Mouse (Mus musculus): ENCODE measurements around the gene Kif3a. TPM values are rescaled to one million over a fixed set of nuclear protein-coding genes. Genes with fewer than 3 reads are reported as not detected.

Gene Kif3a
- polyA plus RNA-seq, 1 experiment from 2014 or later: 363 TPM

GRCm38 (mm10) chr11:53616748-53617558 lies 49.8 kb downstream of the Kif3a start:
- H3K4me2 ChIP-seq (ENCODE audit: low read length): no peak overlapping the region
- H3K27me3 ChIP-seq (ENCODE audit: control insufficient read depth, insufficient read depth, low read depth, low read length): no peaks in the 10 kb centered on the region
- no peak overlapping the region for H3K27ac ChIP-seq (ENCODE audit: low read length)
- no peaks in the 10 kb centered on the region for H3K36me3 ChIP-seq (ENCODE audit: control insufficient read depth, insufficient read depth, low read length)
- H3K9ac ChIP-seq (ENCODE audit: low read depth, low read length): no peak overlapping the region
- H3K4me3 ChIP-seq (ENCODE audit: low read depth, low read length): no peak overlapping the region
- H3K4me1 ChIP-seq (ENCODE audit: control insufficient read depth, insufficient read depth, low read length): no peaks in the 10 kb centered on the region
- 88% methylated on average over 8 of the region's 8 CpGs for WGBS
- no peaks in the 10 kb centered on the region for H3K9me3 ChIP-seq (replicated peaks; ENCODE audit: control insufficient read depth, low read length, poor library complexity, severe bottlenecking)
- ATAC-seq: no peak

- 54% methylated on average over 4 of the region's 4 CpGs for WGBS
- H3K27me3 ChIP-seq (ENCODE audit: control insufficient read depth, insufficient read depth, low read depth, low read length): no peaks in the 10 kb centered on the region
- no peak overlapping the region for H3K4me3 ChIP-seq (ENCODE audit: low read depth, low read length)
- no peak overlapping the region for H3K27ac ChIP-seq (ENCODE audit: low read length)
- no peak for ATAC-seq
- no peaks in the 10 kb centered on the region for H3K9me3 ChIP-seq (replicated peaks; ENCODE audit: control insufficient read depth, low read length, poor library complexity, severe bottlenecking)
- no peaks in the 10 kb centered on the region for H3K36me3 ChIP-seq (ENCODE audit: control insufficient read depth, insufficient read depth, low read length)
- no peak overlapping the region for H3K4me2 ChIP-seq (ENCODE audit: low read length)
- H3K9ac ChIP-seq (ENCODE audit: low read depth, low read length): no peak overlapping the region
- no peaks in the 10 kb centered on the region for H3K4me1 ChIP-seq (ENCODE audit: control insufficient read depth, insufficient read depth, low read length)
Observed at GRCm38 (mm10) chr11:53617562-53618109, 50.5 kb downstream of the Kif3a start.

- Histone ChIP-seq H3K9me3 (replicated peaks; ENCODE audit: control insufficient read depth, low read length, poor library complexity, severe bottlenecking) (no peaks in the 10 kb centered on the region), H3K36me3 (ENCODE audit: control insufficient read depth, insufficient read depth, low read length) (no peaks in the 10 kb centered on the region)
- ATAC-seq: no peak
Observed at GRCm38 (mm10) chr11:53618619-53619198, 51.5 kb downstream of the Kif3a start, which contains the start of gene Il4. Gene Il4 (minus strand): TSS chr11:53618669.

DNA sequence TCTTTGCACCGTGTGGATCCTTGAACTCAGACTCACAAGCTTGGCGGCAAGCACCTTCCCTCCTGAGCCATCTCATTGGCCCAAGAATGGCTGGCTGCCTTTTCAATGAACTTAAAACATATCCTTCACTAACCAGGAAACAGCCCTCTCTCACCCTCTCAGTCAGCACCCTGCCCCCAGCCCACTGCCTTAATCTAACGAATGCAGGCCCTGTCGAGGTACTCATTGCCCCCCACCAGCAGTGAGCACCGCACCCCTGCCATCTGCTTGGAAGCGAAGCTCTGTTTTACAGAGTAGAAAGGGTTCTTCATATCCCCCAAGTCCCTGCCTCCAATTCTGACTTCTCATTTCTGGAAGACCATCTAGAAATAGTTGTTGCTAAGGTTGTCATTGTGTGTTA lies 52.2 kb downstream of the Kif3a start:
- Histone ChIP-seq H3K4me2 (ENCODE audit: low read length) (no peak overlapping the region), H3K4me1 (ENCODE audit: control insufficient read depth, insufficient read depth, low read length) (no peaks in the 10 kb centered on the region), H3K4me3 (ENCODE audit: low read depth, low read length) (no peak overlapping the region), H3K27me3 (ENCODE audit: control insufficient read depth, insufficient read depth, low read depth, low read length) (no peaks in the 10 kb centered on the region), H3K9ac (ENCODE audit: low read depth, low read length) (no peak overlapping the region), H3K36me3 (ENCODE audit: control insufficient read depth, insufficient read depth, low read length) (no peaks in the 10 kb centered on the region), H3K27ac (ENCODE audit: low read length) (no peak overlapping the region), H3K9me3 (replicated peaks; ENCODE audit: control insufficient read depth, low read length, poor library complexity, severe bottlenecking) (no peaks in the 10 kb centered on the region)
- WGBS: 69% methylated on average over 6 of the region's 6 CpGs
- no peak for ATAC-seq

More at GRCm38 (mm10) chr11:53618619-53619198, 51.5 kb downstream of the Kif3a start, which contains the start of gene Il4:
- no peaks in the 10 kb centered on the region for H3K4me1 ChIP-seq (ENCODE audit: control insufficient read depth, insufficient read depth, low read length)
- no peak within 1 kb of the TSS for H3K4me2 ChIP-seq (ENCODE audit: low read length)
- WGBS: 91% methylated on average over 7 of the region's 7 CpGs
- H3K27me3 ChIP-seq (ENCODE audit: control insufficient read depth, insufficient read depth, low read depth, low read length): no peaks in the 10 kb centered on the region
- H3K4me3 ChIP-seq (ENCODE audit: low read depth, low read length): no peak within 1 kb of the TSS
- no peak within 1 kb of the TSS for H3K9ac ChIP-seq (ENCODE audit: low read depth, low read length)
- no peak within 1 kb of the TSS for H3K27ac ChIP-seq (ENCODE audit: low read length)

- Histone ChIP-seq H3K27me3 (ENCODE audit: control insufficient read depth, insufficient read depth, low read depth, low read length) (no peaks in the 10 kb centered on the region), H3K4me3 (ENCODE audit: low read depth, low read length) (no peak overlapping the region), H3K36me3 (ENCODE audit: control insufficient read depth, insufficient read depth, low read length) (no peaks in the 10 kb centered on the region), H3K9me3 (replicated peaks; ENCODE audit: control insufficient read depth, low read length, poor library complexity, severe bottlenecking) (no peaks in the 10 kb centered on the region), H3K9ac (ENCODE audit: low read depth, low read length) (no peak overlapping the region), H3K27ac (ENCODE audit: low read length) (no peak overlapping the region), H3K4me2 (ENCODE audit: low read length) (no peak overlapping the region), H3K4me1 (ENCODE audit: control insufficient read depth, insufficient read depth, low read length) (no peaks in the 10 kb centered on the region)
- 91% methylated on average over 4 of the region's 4 CpGs for WGBS
- no peak for ATAC-seq
Observed at GRCm38 (mm10) chr11:53620094-53620493, 52.9 kb downstream of the Kif3a start.

DNA sequence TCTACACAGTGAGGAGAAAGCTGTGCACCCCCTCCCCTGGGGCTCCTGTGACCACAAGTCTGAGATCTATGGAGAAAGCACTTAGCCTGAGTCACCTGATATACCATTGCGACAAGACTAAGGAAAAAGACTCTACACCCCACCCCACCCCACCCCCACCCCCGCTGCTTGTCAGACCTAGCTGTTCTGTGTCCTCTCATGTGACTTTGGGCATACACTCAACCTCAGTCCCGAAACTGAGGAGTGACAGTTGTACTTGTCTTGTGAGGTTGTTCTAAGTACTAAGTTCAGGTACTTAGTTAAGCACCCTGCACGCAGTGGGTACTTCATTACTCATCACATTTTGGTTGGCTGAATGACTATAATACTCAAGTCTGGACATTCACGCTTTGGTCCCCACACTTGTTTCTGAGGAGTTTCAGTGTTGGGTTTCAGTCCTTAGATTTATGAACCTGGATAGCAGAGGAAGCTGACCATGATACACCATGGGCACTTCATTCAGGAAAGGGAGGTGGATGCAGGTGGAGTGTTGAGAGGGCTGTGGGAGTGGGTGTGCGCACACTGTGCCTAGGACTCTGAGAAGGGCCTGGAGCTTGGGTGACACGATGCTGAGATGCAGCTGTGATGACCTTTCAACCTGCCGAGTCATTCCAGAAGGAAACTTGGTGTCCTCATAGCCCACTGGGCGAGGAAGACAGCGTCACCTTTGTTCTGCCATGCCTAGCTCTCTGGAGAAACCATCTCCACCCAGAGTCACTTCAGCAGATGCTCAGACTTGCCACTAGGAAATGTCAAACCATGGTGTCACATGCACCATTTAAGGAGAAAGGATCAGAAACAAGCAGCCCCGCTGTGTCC lies 54.6 kb downstream of the Kif3a start:
- Histone ChIP-seq H3K4me3 (ENCODE audit: low read depth, low read length) (no peak overlapping the region), H3K27me3 (ENCODE audit: control insufficient read depth, insufficient read depth, low read depth, low read length) (no peaks in the 10 kb centered on the region), H3K4me1 (ENCODE audit: control insufficient read depth, insufficient read depth, low read length) (no peaks in the 10 kb centered on the region), H3K4me2 (ENCODE audit: low read length) (no peak overlapping the region), H3K9me3 (replicated peaks; ENCODE audit: control insufficient read depth, low read length, poor library complexity, severe bottlenecking) (no peaks in the 10 kb centered on the region), H3K27ac (ENCODE audit: low read length) (no peak overlapping the region), H3K9ac (ENCODE audit: low read depth, low read length) (no peak overlapping the region), H3K36me3 (ENCODE audit: control insufficient read depth, insufficient read depth, low read length) (no peaks in the 10 kb centered on the region)
- 92% methylated on average over 11 of the region's 11 CpGs for whole genome bisulfite sequencing
- no peak for ATAC-seq

GRCm38 (mm10) chr11:53622440-53622806 lies 55.2 kb downstream of the Kif3a start:
- no peak for ATAC-seq
- 79% methylated on average over 6 of the region's 6 CpGs for WGBS
- no peak overlapping the region for H3K4me3 ChIP-seq (ENCODE audit: low read depth, low read length)
- H3K4me2 ChIP-seq (ENCODE audit: low read length): no peak overlapping the region
- H3K27ac ChIP-seq (ENCODE audit: low read length): no peak overlapping the region
- no peak overlapping the region for H3K9ac ChIP-seq (ENCODE audit: low read depth, low read length)
- no peaks in the 10 kb centered on the region for H3K36me3 ChIP-seq (ENCODE audit: control insufficient read depth, insufficient read depth, low read length)
- no peaks in the 10 kb centered on the region for H3K27me3 ChIP-seq (ENCODE audit: control insufficient read depth, insufficient read depth, low read depth, low read length)
- no peaks in the 10 kb centered on the region for H3K9me3 ChIP-seq (replicated peaks; ENCODE audit: control insufficient read depth, low read length, poor library complexity, severe bottlenecking)
- H3K4me1 ChIP-seq (ENCODE audit: control insufficient read depth, insufficient read depth, low read length): no peaks in the 10 kb centered on the region

GRCm38 (mm10) chr11:53623573-53623972 lies 56.4 kb downstream of the Kif3a start:
- Histone ChIP-seq H3K27me3 (ENCODE audit: control insufficient read depth, insufficient read depth, low read depth, low read length) (no peaks in the 10 kb centered on the region), H3K4me1 (ENCODE audit: control insufficient read depth, insufficient read depth, low read length) (no peaks in the 10 kb centered on the region), H3K4me2 (ENCODE audit: low read length) (no peak overlapping the region), H3K9ac (ENCODE audit: low read depth, low read length) (no peak overlapping the region), H3K9me3 (replicated peaks; ENCODE audit: control insufficient read depth, low read length, poor library complexity, severe bottlenecking) (no peaks in the 10 kb centered on the region), H3K4me3 (ENCODE audit: low read depth, low read length) (no peak overlapping the region), H3K36me3 (ENCODE audit: control insufficient read depth, insufficient read depth, low read length) (no peaks in the 10 kb centered on the region), H3K27ac (ENCODE audit: low read length) (no peak overlapping the region)
- WGBS: over 99% methylated on average over 9 of the region's 9 CpGs
- ATAC-seq: no peak
